Comparison of ENCODE assay signal across 8 mouse cellular contexts in genomic region chr1:191821326-191822091, GRCm38 (mm10). TPM values are rescaled to one million over a fixed set of nuclear protein-coding genes. Genes with fewer than 3 reads are reported as not detected.
A peak's percentile ranks its signal among the peaks of the same experiment; 100 is the strongest.
DNase-seq lines count a peak whose midpoint lies in the region; ATAC-seq lines count a peak whose summit lies in the region.

TSS of gene Nek2 (plus strand) at chr1:191821444.

- peaks cover 21% of the 10 kb centered on the region for H3K4me1 ChIP-seq in heart, embryonic 13.5 days
- H3K4me1 ChIP-seq in liver, embryonic 12.5 days = peaks cover 20% of the 10 kb centered on the region
- peaks cover 4% of the 10 kb centered on the region for H3K4me1 ChIP-seq in stomach, embryonic 15.5 days

- no peaks in the 10 kb centered on the region for H3K27me3 ChIP-seq in heart, embryonic 13.5 days (replicated peaks)
- H3K27me3 ChIP-seq in liver, embryonic 12.5 days (replicated peaks) = no peaks in the 10 kb centered on the region; the same call in 1 of the 2 replicates
- no peaks in the 10 kb centered on the region for H3K27me3 ChIP-seq in stomach, embryonic 15.5 days (replicated peaks)

- peak; percentile 92 for DNase-seq in CD4-positive helper T cell, adult 2 months (ENCODE audit: low read depth, low spot score)
- peak; percentile 95 for DNase-seq in brain, embryonic 18.5 days (ENCODE audit: low read depth, low spot score)
- peak; percentile 98 for DNase-seq in kidney, postnatal 10 days
- DNase-seq in natural killer cell, adult 2 months (ENCODE audit: low spot score in 2 of 2) = peak; percentile 89

- ATAC-seq in erythroid progenitor cell, adult 5-6 weeks (replicated peaks; ENCODE audit: low FRiP score, poor library complexity, severe bottlenecking) = peak; percentile 88
- ATAC-seq in heart, embryonic 13.5 days (ENCODE audit: extremely low read depth, insufficient number of reproducible peaks, low FRiP score, low TSS enrichment) = peak; percentile 91
- ATAC-seq in liver, embryonic 12.5 days = peak; percentile 93
- ATAC-seq in stomach, embryonic 15.5 days (ENCODE audit: insufficient read depth, low FRiP score, low read depth) = peak; percentile 93

- no peaks in the 10 kb centered on the region for H3K9me3 ChIP-seq in heart, embryonic 13.5 days
- no peaks in the 10 kb centered on the region for H3K9me3 ChIP-seq in liver, embryonic 12.5 days (replicated peaks)
- no peaks in the 10 kb centered on the region for H3K9me3 ChIP-seq in stomach, embryonic 15.5 days

- H3K9ac ChIP-seq in heart, embryonic 13.5 days = peak within 1 kb of the TSS; percentile 90
- H3K9ac ChIP-seq in liver, embryonic 12.5 days = peak within 1 kb of the TSS; percentile 96
- H3K9ac ChIP-seq in stomach, embryonic 15.5 days = peak within 1 kb of the TSS; percentile 38; the same call in 1 of the 2 replicates

- peak within 1 kb of the TSS; percentile 81 for H3K4me3 ChIP-seq in heart, embryonic 13.5 days
- H3K4me3 ChIP-seq in liver, embryonic 12.5 days = peak within 1 kb of the TSS; percentile 94
- peak within 1 kb of the TSS; percentile 81 for H3K4me3 ChIP-seq in stomach, embryonic 15.5 days (replicated peaks)

- peak within 1 kb of the TSS; percentile 81 for H3K27ac ChIP-seq in heart, embryonic 13.5 days (replicated peaks)
- H3K27ac ChIP-seq in liver, embryonic 12.5 days = peak within 1 kb of the TSS; percentile 94
- peak within 1 kb of the TSS; percentile 65 for H3K27ac ChIP-seq in stomach, embryonic 15.5 days

- H3K36me3 ChIP-seq in heart, embryonic 13.5 days = peaks cover 39% of the 10 kb centered on the region
- peaks cover 44% of the 10 kb centered on the region for H3K36me3 ChIP-seq in liver, embryonic 12.5 days
- H3K36me3 ChIP-seq in stomach, embryonic 15.5 days = peaks cover 21% of the 10 kb centered on the region

- WGBS in heart, embryonic 13.5 days = under 1% methylated on average over 79 of the region's 79 CpGs
- WGBS in liver, embryonic 12.5 days (ENCODE audit: insufficient replicate concordance) = under 1% methylated on average over 79 of the region's 79 CpGs
- under 1% methylated on average over 79 of the region's 79 CpGs for WGBS in stomach, embryonic 15.5 days

- peak within 1 kb of the TSS; percentile 85 for H3K4me2 ChIP-seq in heart, embryonic 13.5 days
- peak within 1 kb of the TSS; percentile 87 for H3K4me2 ChIP-seq in liver, embryonic 12.5 days
- H3K4me2 ChIP-seq in stomach, embryonic 15.5 days = peak within 1 kb of the TSS; percentile 88

RNA-seq across cellular contexts. Expression of gene Nek2, which starts in this region (rescaled TPM):
- total RNA-seq in erythroid progenitor cell, adult 5-6 weeks (2015; ENCODE audit: low replicate concordance) = 98.4 and 116 TPM in 2 replicates
- 213 and 225 TPM in 2 replicates for total RNA-seq in erythroid progenitor cell, adult 5-6 weeks (2017; ENCODE audit: low replicate concordance)
- 31.7 and 33.9 TPM in 2 replicates for polyA plus RNA-seq in heart, embryonic 13.5 days (2015; fragmentation: Nextera tagmentation; extraction: Ambion mirVana)
- 49.4 and 51.0 TPM in 2 replicates for polyA plus RNA-seq in liver, embryonic 12.5 days (2016; fragmentation: Nextera tagmentation; extraction: Ambion mirVana)
- 38.7 and 41.1 TPM in 2 replicates for polyA plus RNA-seq in stomach, embryonic 15.5 days (2015; fragmentation: Nextera tagmentation; extraction: Ambion mirVana)

Comparison
In these comparisons a context has a peak if more than half of its experiments do, and no peak if none do; other contexts are left out.
1. Peak in every context shown above with its lines: DNase-seq, ATAC-seq, H3K4me3 ChIP-seq and H3K27ac ChIP-seq.
2. H3K9ac ChIP-seq: peak in every context shown above with its lines; median percentile 96 in liver, embryonic 12.5 days; 90 in heart, embryonic 13.5 days; 38 in stomach, embryonic 15.5 days.